Mouse (Mus musculus): ENCODE measurements around the gene Ypel2. TPM values are rescaled to one million over a fixed set of nuclear protein-coding genes. Genes with fewer than 3 reads are reported as not detected.

The Ypel2 gene
- total RNA-seq, 2 experiments from 2014 or later: 27.5 to 29.0 TPM

DNA sequence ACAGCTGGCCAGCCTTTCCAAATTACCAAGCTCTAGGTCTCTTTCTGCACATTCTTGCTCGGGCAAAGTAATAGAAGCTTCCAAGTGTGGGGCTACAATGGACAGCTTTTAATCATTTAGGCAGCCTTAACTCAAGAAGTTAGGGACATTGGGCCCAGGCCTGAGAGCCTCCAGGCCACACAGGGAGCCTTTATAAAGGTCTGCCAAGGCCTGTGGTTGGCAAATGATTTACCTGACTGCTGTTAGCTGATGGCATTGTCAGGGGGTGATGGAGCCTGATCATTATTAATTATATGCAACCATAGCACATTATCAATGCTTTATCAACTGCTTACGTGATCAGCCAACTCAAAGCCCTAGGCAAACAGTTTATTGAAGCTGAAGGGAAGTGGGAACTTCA lies 33.2 kb downstream of the Ypel2 start:
- no peak for DNase-seq

GRCm38 (mm10) chr11:86958721-86959675 lies 34.5 kb downstream of the Ypel2 start:
- DNase-seq: no peak

- no peak for DNase-seq
These were observed 35.3 kb downstream of the Ypel2 start for GRCm38 (mm10) chr11:86958182-86958581.

GRCm38 (mm10) chr11:86956363-86956762 lies 37.1 kb downstream of the Ypel2 start:
- DNase-seq: no peak

DNA sequence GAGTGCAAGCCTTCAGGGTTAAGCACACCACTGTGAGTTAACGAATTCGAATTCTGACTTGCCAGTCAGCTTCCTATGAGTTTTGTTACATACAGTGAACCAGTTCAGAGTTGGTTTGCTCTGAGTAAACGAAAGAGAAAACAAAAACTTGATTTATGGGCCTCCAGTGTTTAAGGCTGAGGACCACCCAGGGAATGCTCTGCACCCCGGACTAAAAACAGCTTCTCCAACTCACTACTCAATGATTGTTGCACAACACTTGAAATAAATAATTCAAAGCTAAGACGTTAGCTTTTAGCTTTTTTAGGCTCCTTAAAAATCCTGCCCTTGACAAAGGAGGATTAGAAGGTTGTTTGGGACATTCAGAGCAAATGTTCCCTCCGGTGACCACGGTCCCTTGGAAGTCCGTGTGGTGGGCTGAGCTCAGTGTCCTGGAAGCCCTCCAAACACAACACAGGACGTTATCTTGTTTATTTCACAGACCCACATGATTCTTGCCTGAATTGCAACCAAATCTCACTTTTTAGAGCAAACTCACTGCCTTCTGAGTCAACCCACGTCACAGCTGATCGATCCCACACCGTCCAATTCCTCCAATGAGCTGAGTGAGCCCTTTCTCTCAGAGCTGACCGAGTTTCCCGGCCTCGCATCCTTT lies 38.8 kb downstream of the Ypel2 start:
- DNase-seq: no peak

DNA sequence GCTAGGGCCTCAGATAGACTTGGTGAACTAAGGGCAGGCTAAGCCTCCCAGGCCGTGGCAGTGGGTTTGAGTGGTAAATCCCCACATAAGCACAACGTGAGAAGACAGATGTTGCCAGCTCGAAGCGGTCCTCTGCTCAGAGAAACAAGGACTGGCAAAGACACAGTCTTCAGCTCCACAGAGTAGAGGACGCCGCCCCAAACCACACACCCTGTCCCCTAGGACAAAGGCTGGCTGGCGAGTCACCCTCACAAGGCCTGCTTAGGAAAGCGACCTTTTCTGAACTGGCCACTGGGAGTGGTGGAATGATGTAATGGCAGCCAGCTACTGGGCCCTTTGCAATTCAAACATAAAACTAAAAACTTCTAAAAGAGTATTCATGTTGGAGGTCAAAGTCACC lies 40.4 kb downstream of the Ypel2 start:
- no peak for DNase-seq

DNA sequence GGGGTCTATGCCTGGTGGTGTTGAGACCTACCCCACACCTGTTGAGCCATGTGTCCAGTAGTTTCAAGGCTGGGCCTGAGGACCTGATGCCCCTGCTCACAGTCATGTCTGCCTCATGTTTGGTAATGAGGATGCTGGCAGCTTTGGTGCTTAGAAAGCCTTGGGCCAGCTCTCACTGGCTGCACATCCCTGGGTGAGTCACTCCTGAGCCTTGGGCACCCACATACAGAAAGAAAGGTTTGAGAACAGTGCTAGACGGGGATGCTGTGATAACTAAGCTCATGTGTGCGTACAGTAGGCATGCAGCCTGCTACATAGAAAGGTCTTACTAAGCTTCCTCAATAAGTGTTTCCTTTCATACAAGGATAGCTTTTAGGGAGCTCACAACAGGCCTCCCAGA lies 40.8 kb downstream of the Ypel2 start:
- no peak for DNase-seq

DNA sequence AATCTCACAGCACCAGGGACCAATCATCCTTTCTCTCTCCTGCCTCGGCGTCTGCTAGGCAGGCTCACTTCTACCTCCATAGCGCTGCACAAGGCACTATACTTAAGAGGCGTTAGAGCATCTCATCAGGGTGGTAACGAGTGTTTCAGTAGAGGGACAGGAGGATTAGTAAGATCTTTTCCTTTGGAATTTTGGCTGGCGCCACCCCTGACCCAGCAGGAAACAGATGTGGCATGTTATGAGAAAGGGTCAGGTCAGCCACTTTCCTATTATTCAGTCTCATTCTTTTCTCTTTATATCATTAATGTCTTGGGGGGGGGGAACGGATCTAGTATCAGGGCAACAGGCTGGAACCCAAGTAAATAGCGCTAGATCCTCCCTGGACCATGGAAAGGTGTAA lies 41.8 kb downstream of the Ypel2 start:
- DNase-seq: no peak

DNA sequence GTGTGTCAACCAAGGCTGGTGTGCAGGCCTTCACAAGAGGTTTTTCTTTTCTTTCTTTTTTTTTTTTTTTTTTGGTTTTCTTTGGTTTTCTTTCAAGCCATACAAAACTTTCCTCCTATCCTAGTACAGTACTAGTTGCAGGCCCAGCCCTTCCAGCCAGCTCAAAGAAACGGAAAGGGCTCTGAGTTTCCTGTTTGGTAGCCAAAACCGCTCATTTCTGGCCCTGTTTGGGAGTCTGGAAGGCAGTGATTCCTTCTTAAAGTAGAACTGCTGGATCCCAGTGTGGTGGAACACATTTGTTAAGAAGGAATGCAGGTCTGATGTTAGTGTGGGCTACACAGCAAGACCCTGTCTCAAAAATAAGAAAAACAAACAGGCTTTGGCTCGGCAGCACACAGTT lies 43.0 kb downstream of the Ypel2 start:
- no peak for DNase-seq

DNA sequence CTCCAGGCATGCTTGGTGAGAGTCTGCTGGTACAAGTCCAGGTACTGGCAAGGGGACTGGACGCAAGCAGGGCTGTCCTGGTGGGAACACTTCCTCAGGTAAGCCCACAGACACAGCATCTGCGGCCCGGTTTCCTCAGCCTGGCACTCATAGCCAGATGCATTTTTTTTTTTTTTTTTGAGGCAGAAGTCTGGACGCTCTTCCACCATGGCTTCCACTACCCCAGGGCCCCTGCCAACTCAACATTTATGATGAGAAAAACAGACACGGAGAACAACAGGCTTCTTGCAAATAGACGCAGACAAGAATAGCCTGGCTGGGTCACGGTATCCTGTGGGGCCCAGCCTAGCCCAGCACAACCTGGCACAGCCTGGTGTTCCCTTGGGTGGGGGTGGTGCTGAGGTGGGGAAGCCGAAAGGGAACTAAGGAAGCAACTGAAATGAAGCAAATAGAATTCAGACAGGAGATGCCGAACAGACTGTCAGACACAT lies 43.5 kb downstream of the Ypel2 start:
- DNase-seq: peak; percentile 61 to 63

- no peak for DNase-seq
These were observed 46.8 kb downstream of the Ypel2 start for GRCm38 (mm10) chr11:86946644-86947195.

GRCm38 (mm10) chr11:86945933-86946332 lies 47.6 kb downstream of the Ypel2 start:
- DNase-seq: no peak

- DNase-seq: no peak
These were observed 48.4 kb downstream of the Ypel2 start for GRCm38 (mm10) chr11:86945058-86945457.

DNA sequence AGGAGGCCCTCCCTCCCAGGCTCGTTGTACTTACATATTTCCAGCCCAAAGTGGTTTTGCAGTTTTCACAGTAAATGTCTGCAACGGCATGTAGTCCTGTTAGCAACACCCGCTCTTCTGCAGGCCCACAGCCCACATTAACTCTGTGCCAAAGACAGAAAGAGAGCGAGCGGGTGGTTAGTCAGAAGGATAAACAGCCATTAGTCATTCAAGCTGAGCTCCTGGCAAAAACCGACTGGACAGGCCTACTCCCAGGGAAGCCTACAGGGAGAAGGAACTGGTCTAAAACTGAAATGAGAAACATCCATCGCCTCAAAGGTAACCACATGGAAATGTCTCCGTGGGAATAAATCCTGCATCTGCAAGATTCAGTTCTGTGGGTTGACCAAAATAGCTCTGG lies 49.0 kb downstream of the Ypel2 start:
- DNase-seq: peak; percentile 35 to 36

DNA sequence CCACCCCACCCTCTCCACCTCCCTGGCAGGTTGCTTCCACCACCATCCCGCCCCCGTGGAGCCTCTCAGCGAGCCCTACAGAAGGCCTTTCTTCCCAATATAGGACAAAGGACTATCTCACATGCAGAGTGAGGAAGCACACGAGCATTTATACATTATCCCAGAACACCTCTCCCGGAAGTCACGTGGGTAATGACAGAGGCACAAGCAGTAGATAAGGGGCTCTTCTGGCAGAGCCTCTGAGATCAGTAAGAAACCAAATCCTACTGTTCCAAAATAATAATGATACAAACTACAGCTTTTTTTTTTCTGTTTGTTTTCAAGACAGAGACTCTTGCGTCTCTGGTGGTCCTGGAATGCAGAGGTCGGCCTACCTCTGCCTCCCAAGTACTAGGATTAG lies 51.6 kb downstream of the Ypel2 start:
- no peak for DNase-seq

DNA sequence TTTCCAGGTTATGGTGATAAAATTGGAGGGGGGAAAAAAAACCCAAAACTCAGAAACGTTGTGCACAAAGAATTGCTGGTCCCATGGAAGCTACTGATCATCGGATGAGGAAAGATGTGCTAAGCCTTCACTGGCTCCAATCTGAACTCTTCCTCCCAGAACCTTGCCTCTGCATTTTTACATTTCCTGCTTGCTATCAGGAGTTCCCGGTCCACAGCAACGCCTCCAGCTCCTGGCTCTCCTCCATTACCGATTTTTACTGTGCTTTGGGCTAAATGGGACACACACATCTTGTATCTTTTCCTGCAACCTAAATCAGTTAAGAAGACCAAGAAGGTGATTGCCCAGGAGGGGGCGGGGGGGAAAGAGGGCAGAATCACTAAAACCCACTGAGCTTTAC lies 54.0 kb downstream of the Ypel2 start:
- DNase-seq: no peak

GRCm38 (mm10) chr11:86938551-86938950 lies 55.0 kb downstream of the Ypel2 start:
- DNase-seq: no peak

- no peak for DNase-seq
These were observed 55.4 kb downstream of the Ypel2 start for GRCm38 (mm10) chr11:86938108-86938507.

- DNase-seq: no peak
These were observed 56.6 kb downstream of the Ypel2 start for GRCm38 (mm10) chr11:86936938-86937337.

GRCm38 (mm10) chr11:86934895-86935294 lies 58.6 kb downstream of the Ypel2 start:
- DNase-seq: no peak

- no peak for DNase-seq
These were observed 61.3 kb downstream of the Ypel2 start for GRCm38 (mm10) chr11:86932201-86932600.

DNA sequence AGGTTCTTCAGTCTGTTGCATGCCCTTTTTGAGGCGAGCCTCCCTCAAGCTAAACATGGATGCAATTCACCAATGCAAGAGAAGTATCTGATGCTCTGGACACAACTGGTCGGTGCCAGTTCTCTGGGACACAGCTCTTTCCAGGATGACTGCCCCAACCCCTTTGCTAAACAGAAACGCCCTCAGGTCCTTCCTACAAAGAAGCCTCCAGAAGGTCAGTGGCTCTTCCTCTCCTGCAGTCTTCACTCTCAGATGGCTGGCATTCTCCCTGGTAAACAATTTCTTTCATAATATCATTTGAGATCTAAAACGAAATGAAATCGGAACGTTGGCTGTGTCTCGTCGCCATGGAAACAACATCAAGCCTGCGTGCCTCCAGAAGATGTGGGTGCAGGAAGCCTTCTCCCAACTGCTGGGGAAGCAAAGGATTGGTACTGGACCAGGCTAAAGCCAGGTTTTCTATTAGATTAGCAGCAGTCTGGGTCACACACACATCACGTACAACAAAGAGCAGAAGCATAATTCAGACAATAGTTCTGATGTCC lies 62.8 kb downstream of the Ypel2 start:
- DNase-seq: peak; percentile 66 to 67

DNA sequence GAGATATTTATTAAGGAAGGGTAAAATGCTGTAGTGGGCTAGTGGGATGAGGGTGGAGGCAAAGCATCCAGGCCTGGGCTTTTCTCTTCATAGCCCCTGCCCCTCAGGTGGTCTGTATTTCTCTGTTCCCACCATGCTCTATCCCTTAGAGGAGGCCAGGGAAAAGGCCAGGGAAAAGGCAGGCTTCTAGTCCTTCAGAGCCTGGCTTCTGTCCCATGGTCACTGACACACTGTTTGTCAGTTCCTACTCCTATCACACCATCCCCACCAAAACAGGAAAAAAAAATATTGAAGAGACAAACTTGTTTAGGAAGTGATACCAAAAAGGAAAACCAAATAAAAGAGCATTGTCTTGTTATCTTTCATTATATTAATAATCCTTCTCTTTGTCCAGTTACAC lies 63.5 kb downstream of the Ypel2 start:
- DNase-seq: no peak
